Mouse (Mus musculus) A20 (cell line): ENCODE results near the gene P4ha2.
A peak's percentile ranks its signal among the peaks of the same experiment; 100 is the strongest.

Experiments
- DNase-seq: peaks from one replicate; pipeline ENCODE4 v3.0.0-alpha.2; 2011; ENCODE audit warnings: low read depth, low spot score

The P4ha2 gene

GRCm38 (mm10) chr11:54107239-54107638, 7.3 kb downstream of the P4ha2 start:
- no peak for DNase-seq

- DNase-seq, result no peak
Measured at GRCm38 (mm10) chr11:54108131-54108530, 8.2 kb downstream of the P4ha2 start.

- no peak for DNase-seq
Measured at GRCm38 (mm10) chr11:54108894-54109293, 9.0 kb downstream of the P4ha2 start.

GRCm38 (mm10) chr11:54111291-54111690, 11.4 kb downstream of the P4ha2 start:
- DNase-seq, result no peak

GRCm38 (mm10) chr11:54111976-54112741, 12.3 kb downstream of the P4ha2 start:
- no peak for DNase-seq

GRCm38 (mm10) chr11:54112920-54113319, 13.0 kb downstream of the P4ha2 start:
- DNase-seq, result no peak

GRCm38 (mm10) chr11:54113352-54113751, 13.5 kb downstream of the P4ha2 start:
- DNase-seq, result no peak

- DNase-seq, result no peak
Measured at GRCm38 (mm10) chr11:54114746-54115145, 14.9 kb downstream of the P4ha2 start.

- DNase-seq, result no peak
Measured at GRCm38 (mm10) chr11:54115301-54115700, 15.4 kb downstream of the P4ha2 start.

- no peak for DNase-seq
Measured at GRCm38 (mm10) chr11:54115911-54116310, 16.0 kb downstream of the P4ha2 start.

- DNase-seq, result no peak
Measured at GRCm38 (mm10) chr11:54116406-54116805, 16.5 kb downstream of the P4ha2 start.

GRCm38 (mm10) chr11:54117096-54117495, 17.2 kb downstream of the P4ha2 start:
- DNase-seq, result no peak

- no peak for DNase-seq
Measured at GRCm38 (mm10) chr11:54119126-54119525, 19.2 kb downstream of the P4ha2 start.

GRCm38 (mm10) chr11:54119740-54120360, 20.0 kb downstream of the P4ha2 start:
- DNase-seq, result no peak

GRCm38 (mm10) chr11:54122416-54123264, 22.7 kb downstream of the P4ha2 start:
- DNase-seq, result peak; percentile 54

- no peak for DNase-seq
Measured at GRCm38 (mm10) chr11:54125982-54126648, 26.2 kb downstream of the P4ha2 start.

- no peak for DNase-seq
Measured at GRCm38 (mm10) chr11:54126654-54127374, 26.9 kb downstream of the P4ha2 start.

- DNase-seq, result no peak
Measured at GRCm38 (mm10) chr11:54127397-54127796, 27.5 kb downstream of the P4ha2 start.

GRCm38 (mm10) chr11:54129955-54130354, 30.1 kb downstream of the P4ha2 start:
- DNase-seq, result no peak

- DNase-seq, result no peak
Measured at GRCm38 (mm10) chr11:54130721-54131120, 30.8 kb downstream of the P4ha2 start.

GRCm38 (mm10) chr11:54132290-54132689, 32.4 kb downstream of the P4ha2 start:
- no peak for DNase-seq
